Mouse (Mus musculus): ENCODE measurements around the gene Rpl3l. TPM values are rescaled to one million over a fixed set of nuclear protein-coding genes. Genes with fewer than 3 reads are reported as not detected.

The Rpl3l gene
- total RNA-seq, 2 experiments from 2014 or later: 375 to 390 TPM

- intact Hi-C loops (cut with DNase I): no loop called here
- DNase-seq (ENCODE audit: low spot score): no peak
Measured at GRCm38 (mm10) chr17:24775173-24775572, 47.6 kb downstream of the Rpl3l start.

- no peak for DNase-seq (ENCODE audit: low spot score)
- intact Hi-C loops (cut with DNase I): no loop called here
Measured at GRCm38 (mm10) chr17:24777073-24777472, 49.5 kb downstream of the Rpl3l start.

- intact Hi-C loops (cut with DNase I): no loop called here
Measured at GRCm38 (mm10) chr17:24780821-24781220, 53.2 kb downstream of the Rpl3l start.

More at GRCm38 (mm10) chr17:24780821-24781220, 53.2 kb downstream of the Rpl3l start:
- DNase-seq (ENCODE audit: low spot score): no peak

Other genes with a start within 250 kb of the Rpl3l start
- gene Mlst8, start 248.7 kb upstream of the Rpl3l start, total RNA-seq (2021): 10 to 100 TPM in 1 of 2 experiments, 1 to 10 TPM in 1; 9.4 to 11.3 TPM
- gene Caskin1, start 239.2 kb upstream of the Rpl3l start, total RNA-seq (2021): under 1 TPM; 0.14 to 0.39 TPM
- 10 to 100 TPM; 43.6 to 54.1 TPM for gene Traf7, start 199.9 kb upstream of the Rpl3l start, total RNA-seq (2021)
- not detected for gene Rab26, start 193.6 kb upstream of the Rpl3l start, total RNA-seq (2021)
- gene Pkd1, start 178.0 kb upstream of the Rpl3l start, total RNA-seq (2021): 10 to 100 TPM; 41.2 to 50.6 TPM
- gene Tsc2, start 95.2 kb upstream of the Rpl3l start, total RNA-seq (2021): 100 to 1,000 TPM in 1 of 2 experiments, 10 to 100 TPM in 1; 93.9 to 101 TPM
- 1 to 10 TPM; 2.8 to 3.4 TPM for gene Nthl1, start 95.1 kb upstream of the Rpl3l start, total RNA-seq (2021)
- 100 to 1,000 TPM in 1 of 2 experiments, 10 to 100 TPM in 1; 96.0 to 135 TPM for gene Slc9a3r2, start 77.5 kb upstream of the Rpl3l start, total RNA-seq (2021)
- not detected for gene Npw, start 69.4 kb upstream of the Rpl3l start, total RNA-seq (2021)
- gene Zfp598, start 58.1 kb upstream of the Rpl3l start, total RNA-seq (2021): 10 to 100 TPM; 17.5 to 17.9 TPM
- not detected for gene Syngr3, start 37.9 kb upstream of the Rpl3l start, total RNA-seq (2021)
- 10 to 100 TPM; 21.9 to 22.1 TPM for gene Gfer, start 31.7 kb upstream of the Rpl3l start, total RNA-seq (2021)
- gene Noxo1, start 31.6 kb upstream of the Rpl3l start, total RNA-seq (2021): under 1 TPM; 0.50 to 0.55 TPM
- 10 to 100 TPM; 16.0 to 16.9 TPM for gene Tbl3, start 20.2 kb upstream of the Rpl3l start, total RNA-seq (2021)
- gene Rnf151, start 9.8 kb upstream of the Rpl3l start, total RNA-seq (2021): not detected
- 100 to 1,000 TPM; 745 to 758 TPM for gene Rps2, start 9.7 kb upstream of the Rpl3l start, total RNA-seq (2021)
- 1,000 to 10,000 TPM; 1,080 to 1,118 TPM for gene Ndufb10, start 3.3 kb upstream of the Rpl3l start, total RNA-seq (2021)
- gene Msrb1, start 8.8 kb downstream of the Rpl3l start, total RNA-seq (2021): 100 to 1,000 TPM; 191 to 194 TPM
- not detected for gene Hs3st6, start 25.2 kb downstream of the Rpl3l start, total RNA-seq (2021)
- gene Meiob, start 76.5 kb downstream of the Rpl3l start, total RNA-seq (2021): not detected
- 100 to 1,000 TPM in 1 of 2 experiments, 10 to 100 TPM in 1; 97.1 to 108 TPM for gene Hagh, start 112.3 kb downstream of the Rpl3l start, total RNA-seq (2021)
- gene Fahd1, start 122.5 kb downstream of the Rpl3l start, total RNA-seq (2021): 10 to 100 TPM; 88.1 to 88.6 TPM
- gene Igfals, start 138.2 kb downstream of the Rpl3l start, total RNA-seq (2021): 1 to 10 TPM; 6.9 TPM
- 10 to 100 TPM; 18.2 to 19.4 TPM for gene Nubp2, start 158.5 kb downstream of the Rpl3l start, total RNA-seq (2021)
- gene Spsb3, start 158.8 kb downstream of the Rpl3l start, total RNA-seq (2021): 10 to 100 TPM; 33.4 to 36.3 TPM
- 10 to 100 TPM; 17.8 to 19.9 TPM for gene Eme2, start 167.3 kb downstream of the Rpl3l start, total RNA-seq (2021)
- 100 to 1,000 TPM; 110 to 111 TPM for gene Mrps34, start 167.3 kb downstream of the Rpl3l start, total RNA-seq (2021)
- gene Nme3, start 168.7 kb downstream of the Rpl3l start, total RNA-seq (2021): 10 to 100 TPM; 33.9 to 35.6 TPM
- 10 to 100 TPM; 65.1 to 70.2 TPM for gene Mapk8ip3, start 209.2 kb downstream of the Rpl3l start, total RNA-seq (2021)
- 1 to 10 TPM; 8.4 to 8.6 TPM for gene Jpt2, start 232.9 kb downstream of the Rpl3l start, total RNA-seq (2021)

All from heart, postnatal 25 days (tissue).